Mouse (Mus musculus) myocyte (in vitro differentiated cells): ENCODE results near the gene Kcnq1. TPM values are rescaled to one million over a fixed set of nuclear protein-coding genes. Genes with fewer than 3 reads are reported as not detected.

Experiments
- H3K27me3 ChIP-seq: one replicate; pipeline ENCODE4 v1.6.1; 2011; ENCODE audit not compliant: control insufficient read depth, insufficient read depth, insufficient read length
- H3K36me3 ChIP-seq: one replicate; pipeline ENCODE4 v1.6.1; 2011; ENCODE audit not compliant: control insufficient read depth, insufficient read depth
- H3K4me2 ChIP-seq: one replicate; pipeline ENCODE4 v1.6.1; 2011; ENCODE audit warnings: low read depth, control low read depth
- H3K4me3 ChIP-seq: one replicate; pipeline ENCODE4 v1.5.1; 2011; ENCODE audit warnings: mild to moderate bottlenecking, control low read depth, moderate library complexity
- H3K79me2 ChIP-seq: one replicate; pipeline ENCODE4 v1.6.1; 2011; ENCODE audit not compliant: control insufficient read depth, insufficient read depth
- H3ac ChIP-seq: one replicate; pipeline ENCODE4 v1.6.1; 2011; ENCODE audit not compliant: control insufficient read depth, insufficient read length
- CEBPB ChIP-seq: IDR thresholded peaks from 2 replicates; pipeline ENCODE4 v1.6.1; 2011; ENCODE audit warnings: mild to moderate bottlenecking, moderate library complexity; ENCODE audit not compliant: poor library complexity, insufficient read depth, severe bottlenecking
- E2F4 ChIP-seq: IDR thresholded peaks from one replicate; pipeline ENCODE4 v1.6.1; 2011; ENCODE audit warnings: mild to moderate bottlenecking, control low read depth, moderate library complexity; ENCODE audit not compliant: insufficient read depth
- MAX ChIP-seq: IDR thresholded peaks from one replicate; pipeline ENCODE4 v1.6.1; 2011; ENCODE audit warnings: low read depth, mild to moderate bottlenecking, control low read depth
- MYOD1 ChIP-seq, 3 experiments: IDR thresholded peaks; one replicate each; pipeline ENCODE4 v1.6.1; 2011; ENCODE audit warnings: control low read depth in 2 of 3, low read depth in 2 of 3, mild to moderate bottlenecking in 2 of 3, moderate library complexity in 1 of 3; ENCODE audit not compliant: insufficient read length in 2 of 3, control insufficient read depth in 1 of 3
- MYOG ChIP-seq, 3 experiments: IDR thresholded peaks; one replicate each; pipeline ENCODE4 v1.6.1; 2011; ENCODE audit warnings: control low read depth in 2 of 3, low read depth in 2 of 3, mild to moderate bottlenecking in 2 of 3; ENCODE audit not compliant: insufficient read length in 2 of 3, control insufficient read depth in 1 of 3, insufficient read depth in 1 of 3
- POLR2A ChIP-seq: IDR thresholded peaks from one replicate; pipeline ENCODE4 v1.6.1; 2011; ENCODE audit warnings: low read depth, mild to moderate bottlenecking, control low read depth, moderate library complexity; ENCODE audit not compliant: insufficient read length
- POLR2AphosphoS2 ChIP-seq: IDR thresholded peaks from one replicate; pipeline ENCODE4 v1.6.1; 2011; ENCODE audit warnings: low read depth, control low read depth; ENCODE audit not compliant: insufficient read length
- REST ChIP-seq: IDR thresholded peaks from one replicate; pipeline ENCODE4 v1.6.1; 2011; ENCODE audit warnings: mild to moderate bottlenecking, control low read depth, moderate library complexity; ENCODE audit not compliant: insufficient read depth, insufficient read length
- SRF ChIP-seq: IDR thresholded peaks from one replicate; pipeline ENCODE4 v1.6.1; 2011; ENCODE audit warnings: low read depth; ENCODE audit not compliant: control insufficient read depth, insufficient read length
- TCF12 ChIP-seq: IDR thresholded peaks from one replicate; pipeline ENCODE4 v1.6.1; 2011; ENCODE audit warnings: mild to moderate bottlenecking, control low read depth; ENCODE audit not compliant: poor library complexity, insufficient read depth, severe bottlenecking
- TCF3 ChIP-seq: IDR thresholded peaks from one replicate; pipeline ENCODE4 v1.6.1; 2011; ENCODE audit warnings: low read depth, control low read depth; ENCODE audit not compliant: insufficient read length
- USF1 ChIP-seq: IDR thresholded peaks from one replicate; pipeline ENCODE4 v1.6.1; 2011; ENCODE audit warnings: low read depth, mild to moderate bottlenecking, control low read depth, moderate library complexity
- polyA plus RNA-seq: library from polyadenylated mRNA; unstranded; fragments of >200 nt; fragmentation: generic; extraction: Trizol; gene quantifications from one replicate; pipeline ENCODE4 v1.2.1, GENCODE M21; 2012; ENCODE audit warnings: missing spikeins

Gene Kcnq1
- polyA plus RNA-seq, 1 experiment: 0.12 TPM

- no peak overlapping the region for H3K4me3 ChIP-seq
- H3K27me3 ChIP-seq: peaks cover 13% of the 10 kb centered on the region
- no peaks in the 10 kb centered on the region for H3K36me3 ChIP-seq
- no peak overlapping the region for H3ac ChIP-seq
- TF ChIP-seq POLR2AphosphoS2 (no peak), MYOD1 (IDR thresholded peaks at IDR 0.05; ENCODE audit: control insufficient read depth in 1 of 3, insufficient read length in 2 of 3, low read depth in 2 of 3) (no peak)
- no peaks in the 10 kb centered on the region for H3K79me2 ChIP-seq
- no peak overlapping the region for H3K4me2 ChIP-seq
Observed at GRCm38 (mm10) chr7:143152350-143152749, 46.2 kb downstream of the Kcnq1 start.

- H3K4me2 ChIP-seq: peak overlapping the region; percentile 71
- no peaks in the 10 kb centered on the region for H3K79me2 ChIP-seq
- no peaks in the 10 kb centered on the region for H3K36me3 ChIP-seq
- peaks cover 9% of the 10 kb centered on the region for H3K27me3 ChIP-seq
- no peak for TF ChIP-seq POLR2A
- TF ChIP-seq TCF3: no peak
- H3ac ChIP-seq: no peak overlapping the region
- no peak overlapping the region for H3K4me3 ChIP-seq
Observed at GRCm38 (mm10) chr7:143153915-143154373, 47.8 kb downstream of the Kcnq1 start.

- H3K4me2 ChIP-seq: peak overlapping the region; percentile 71
- peaks cover 4% of the 10 kb centered on the region for H3K27me3 ChIP-seq
- TF ChIP-seq REST: no peak
- no peak for TF ChIP-seq TCF12
- no peak for TF ChIP-seq E2F4
- no peak for TF ChIP-seq POLR2AphosphoS2
- TF ChIP-seq USF1: no peak
- TF ChIP-seq POLR2A: no peak
- TF ChIP-seq MYOG (IDR thresholded peaks at IDR 0.05; ENCODE audit: control insufficient read depth in 1 of 3, insufficient read depth in 1 of 3, insufficient read length in 2 of 3, low read depth in 2 of 3): peak in 1 of 3 experiments; percentile 52
- TF ChIP-seq MYOD1 (IDR thresholded peaks at IDR 0.05; ENCODE audit: control insufficient read depth in 1 of 3, insufficient read length in 2 of 3, low read depth in 2 of 3): peak in 1 of 3 experiments; percentile 17
- no peak for TF ChIP-seq TCF3
- TF ChIP-seq CEBPB: no peak
- H3K36me3 ChIP-seq: no peaks in the 10 kb centered on the region
- H3ac ChIP-seq: no peak overlapping the region
- H3K4me3 ChIP-seq: no peak overlapping the region
- H3K79me2 ChIP-seq: no peaks in the 10 kb centered on the region
Observed at GRCm38 (mm10) chr7:143154458-143154871, 48.3 kb downstream of the Kcnq1 start.

- Histone ChIP-seq H3K79me2 (no peaks in the 10 kb centered on the region), H3K36me3 (no peaks in the 10 kb centered on the region), H3ac (no peak overlapping the region), H3K4me2 (no peak overlapping the region), H3K27me3 (no peaks in the 10 kb centered on the region), H3K4me3 (no peak overlapping the region)
- no peak for TF ChIP-seq TCF12
- no peak for TF ChIP-seq POLR2AphosphoS2
Observed at GRCm38 (mm10) chr7:143155257-143155656, 49.1 kb downstream of the Kcnq1 start.

GRCm38 (mm10) chr7:143158690-143159425 is 52.7 kb downstream of the Kcnq1 start:
- no peaks in the 10 kb centered on the region for H3K79me2 ChIP-seq
- no peak overlapping the region for H3K4me2 ChIP-seq
- no peaks in the 10 kb centered on the region for H3K36me3 ChIP-seq
- no peak overlapping the region for H3K4me3 ChIP-seq
- TF ChIP-seq REST: no peak
- TF ChIP-seq TCF3: no peak
- TF ChIP-seq E2F4: no peak
- no peak for TF ChIP-seq MYOG (IDR thresholded peaks at IDR 0.05; ENCODE audit: control insufficient read depth in 1 of 3, insufficient read depth in 1 of 3, insufficient read length in 2 of 3, low read depth in 2 of 3)
- no peak for TF ChIP-seq MAX
- no peak for TF ChIP-seq POLR2AphosphoS2
- no peak for TF ChIP-seq SRF
- TF ChIP-seq CEBPB: no peak
- TF ChIP-seq MYOD1 (IDR thresholded peaks at IDR 0.05; ENCODE audit: control insufficient read depth in 1 of 3, insufficient read length in 2 of 3, low read depth in 2 of 3): no peak
- TF ChIP-seq TCF12: no peak
- TF ChIP-seq USF1: no peak
- TF ChIP-seq POLR2A: no peak
- no peaks in the 10 kb centered on the region for H3K27me3 ChIP-seq
- no peak overlapping the region for H3ac ChIP-seq
